Mouse (Mus musculus) embryo, embryonic 10 days (tissue): ENCODE measurements around the gene Cyp2e1.
A peak's percentile ranks its signal among the peaks of the same experiment; 100 is the strongest.
"Not testable (repeated sequence)": the region's sequence is repeated elsewhere in the genome, so short reads cannot be mapped to it uniquely, and the experiment has no call there.

ENCODE experiments used
- DNase-seq: peaks from one replicate; pipeline ENCODE4 v3.0.0-alpha.2; 2015; ENCODE audit warnings: low spot score

Cyp2e1 gene

GRCm38 (mm10) chr7:140763447-140764020, at the start of gene Cyp2e1:
Cyp2e1 (plus strand) TSS chr7:140763739.
- no peak for DNase-seq

- DNase-seq = no peak
Measured at GRCm38 (mm10) chr7:140717155-140718055, 46.1 kb upstream of the Cyp2e1 start.

- DNase-seq = no peak
Measured at GRCm38 (mm10) chr7:140721095-140721494, 42.4 kb upstream of the Cyp2e1 start.

GRCm38 (mm10) chr7:140725558-140725957, 38.0 kb upstream of the Cyp2e1 start:
- DNase-seq = no peak

GRCm38 (mm10) chr7:140733162-140733561, 30.4 kb upstream of the Cyp2e1 start:
- no peak for DNase-seq

- DNase-seq = no peak
Measured at GRCm38 (mm10) chr7:140747402-140747801, 16.1 kb upstream of the Cyp2e1 start.

GRCm38 (mm10) chr7:140748116-140748826, 15.3 kb upstream of the Cyp2e1 start:
- DNase-seq = no peak

GRCm38 (mm10) chr7:140748827-140749160, 14.7 kb upstream of the Cyp2e1 start:
- DNase-seq = no peak

- no peak for DNase-seq
Measured at GRCm38 (mm10) chr7:140754556-140754955, 9.0 kb upstream of the Cyp2e1 start.

- no peak for DNase-seq
Measured at GRCm38 (mm10) chr7:140756151-140756854, 7.2 kb upstream of the Cyp2e1 start.

GRCm38 (mm10) chr7:140760647-140761046, 2.9 kb upstream of the Cyp2e1 start:
- no peak for DNase-seq

GRCm38 (mm10) chr7:140765391-140765790, 1.9 kb downstream of the Cyp2e1 start:
- DNase-seq = not testable (repeated sequence)

GRCm38 (mm10) chr7:140765888-140766739, 2.6 kb downstream of the Cyp2e1 start:
- DNase-seq = no peak

- DNase-seq = no peak
Measured at GRCm38 (mm10) chr7:140780548-140780947, 17.0 kb downstream of the Cyp2e1 start.

GRCm38 (mm10) chr7:140787406-140788052, 24.0 kb downstream of the Cyp2e1 start, which contains the start of gene Syce1:
Syce1 (minus strand) TSS chr7:140787852.
- DNase-seq = no peak

- DNase-seq = no peak
Measured at GRCm38 (mm10) chr7:140788053-140788435, 24.5 kb downstream of the Cyp2e1 start.

GRCm38 (mm10) chr7:140793541-140793940, 30.0 kb downstream of the Cyp2e1 start:
- no peak for DNase-seq

GRCm38 (mm10) chr7:140797619-140798018, 34.1 kb downstream of the Cyp2e1 start:
- no peak for DNase-seq

- no peak for DNase-seq
Measured at GRCm38 (mm10) chr7:140798212-140798611, 34.7 kb downstream of the Cyp2e1 start.

- DNase-seq = no peak
Measured at GRCm38 (mm10) chr7:140802629-140803028, 39.1 kb downstream of the Cyp2e1 start.

GRCm38 (mm10) chr7:140805704-140806103, 42.2 kb downstream of the Cyp2e1 start:
- peak; percentile 64 for DNase-seq
